Mouse (Mus musculus) kidney, postnatal 36 days (tissue): ENCODE data around the gene Babam2.
A peak's percentile ranks its signal among the peaks of the same experiment; 100 is the strongest.

Experiments used
- DNase-seq, 2 experiments: peaks; one replicate each; pipeline ENCODE4 v3.0.0; 2021 to 2022; ENCODE audit warnings: mixed read lengths in 2 of 2

Babam2 gene

DNA sequence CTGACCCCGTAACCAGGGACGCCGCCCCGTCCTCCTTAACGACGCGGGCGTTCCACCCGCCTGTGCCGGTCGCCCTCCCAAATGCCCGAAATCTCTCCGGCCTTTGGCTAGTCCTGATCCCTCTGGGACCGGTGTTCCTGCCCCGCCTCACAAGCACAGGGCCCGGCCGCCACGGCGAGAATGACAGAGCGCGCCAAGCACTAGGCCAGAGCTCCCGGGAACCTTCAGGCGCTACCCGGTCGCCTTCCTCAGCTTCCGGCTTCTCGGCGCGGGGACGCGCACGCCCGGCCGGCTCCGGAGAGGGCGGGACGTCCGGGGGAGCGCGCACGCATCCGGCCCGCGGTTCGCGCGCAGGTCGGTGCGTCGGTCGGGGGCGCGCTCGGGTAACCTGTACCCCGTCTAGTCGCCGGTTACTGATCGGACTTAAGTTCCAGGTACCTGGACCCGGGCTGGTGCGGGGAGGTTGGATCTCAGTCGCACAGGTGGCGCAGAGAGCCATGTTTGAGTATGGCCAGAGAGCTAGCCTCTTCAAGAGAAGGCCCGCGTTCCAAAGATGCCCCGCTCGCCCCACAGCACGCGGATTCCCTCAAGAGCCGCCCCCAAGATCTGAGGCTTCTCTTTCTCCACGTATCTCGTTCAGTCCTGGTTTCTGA is at the start of gene Babam2:
Babam2 (plus strand) TSS at position 41 of the 653 bp plus-strand sequence.
- peak; percentile 93 to 96 for DNase-seq

DNA sequence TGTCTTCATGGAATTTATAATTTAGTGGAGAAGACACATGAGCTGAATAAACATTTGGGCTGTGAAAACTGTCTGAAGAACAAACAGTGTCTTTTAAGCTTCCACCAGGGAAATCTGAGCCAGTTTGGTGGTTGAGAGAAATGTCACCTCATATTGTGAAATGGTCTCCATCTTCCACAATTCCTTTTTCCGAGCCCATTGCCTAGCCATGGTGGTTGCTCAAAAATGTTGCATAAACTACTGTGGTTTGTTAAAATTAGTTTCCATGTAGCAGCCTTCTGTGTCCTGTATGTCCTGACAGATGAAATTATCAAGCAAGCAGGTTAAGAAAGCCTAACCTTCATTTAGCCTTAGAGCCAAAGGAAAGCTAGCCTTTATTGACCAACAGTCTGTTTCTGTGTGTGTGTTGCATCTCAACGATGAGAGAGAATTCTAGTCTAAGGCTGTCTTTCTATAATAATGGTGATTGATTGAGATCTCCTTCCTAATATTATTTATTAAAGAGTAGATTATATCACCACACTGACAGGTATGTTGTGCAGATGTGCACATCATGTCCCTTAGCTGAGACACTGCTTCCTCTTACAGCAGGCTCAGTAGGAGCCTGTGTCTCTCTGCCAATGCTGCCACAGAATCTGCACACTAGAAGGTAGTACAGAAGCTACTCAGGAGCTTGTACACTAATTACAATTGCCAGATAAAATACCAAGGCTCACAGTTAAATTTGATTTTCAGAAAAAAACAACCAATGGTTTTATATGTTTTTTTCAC is 46.8 kb upstream of the Babam2 start:
- no peak for DNase-seq

DNA sequence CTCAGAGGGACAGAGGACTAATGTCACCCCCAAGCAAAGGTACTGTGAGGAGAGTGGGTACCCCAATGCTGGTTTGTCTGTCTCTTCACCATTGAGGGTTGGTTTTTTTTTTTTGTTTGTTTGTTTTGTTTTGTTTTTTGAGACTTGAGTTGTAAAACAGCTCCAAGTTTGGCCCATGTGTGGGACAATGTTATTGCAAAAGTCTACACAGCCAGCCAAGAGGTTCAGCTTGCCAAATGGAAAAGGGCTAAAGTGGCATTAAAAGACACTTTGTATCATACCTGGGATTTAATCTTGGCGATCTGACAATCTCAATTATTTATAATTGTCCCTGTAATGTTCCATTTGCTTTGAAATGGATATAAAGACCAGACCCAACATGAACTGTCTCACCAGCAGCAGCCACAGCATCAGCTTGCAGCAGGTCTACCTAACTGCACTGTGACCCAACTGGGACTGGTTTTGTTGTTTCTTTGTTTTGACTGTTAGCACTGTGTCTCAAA is 41.7 kb upstream of the Babam2 start:
- DNase-seq: no peak

DNA sequence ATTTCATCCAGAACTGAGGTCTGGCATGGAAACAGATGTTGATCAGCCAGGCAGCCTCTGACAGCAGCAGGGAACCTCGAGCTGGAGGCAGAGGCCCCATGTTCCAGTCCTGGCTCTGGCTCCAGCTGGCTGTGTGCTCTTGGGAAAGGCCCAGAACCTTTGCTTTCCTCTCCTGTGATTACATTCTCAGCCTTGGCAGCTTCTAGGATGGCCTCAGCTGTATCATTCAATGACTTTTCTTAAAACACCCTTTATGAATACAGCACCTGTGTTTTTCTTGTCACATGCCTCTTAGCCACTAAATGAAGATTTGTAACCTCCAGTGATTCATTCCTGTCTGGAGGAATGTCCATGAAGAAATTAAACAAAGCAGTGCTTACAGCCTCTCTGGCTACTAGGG is 31.3 kb upstream of the Babam2 start:
- no peak for DNase-seq

DNA sequence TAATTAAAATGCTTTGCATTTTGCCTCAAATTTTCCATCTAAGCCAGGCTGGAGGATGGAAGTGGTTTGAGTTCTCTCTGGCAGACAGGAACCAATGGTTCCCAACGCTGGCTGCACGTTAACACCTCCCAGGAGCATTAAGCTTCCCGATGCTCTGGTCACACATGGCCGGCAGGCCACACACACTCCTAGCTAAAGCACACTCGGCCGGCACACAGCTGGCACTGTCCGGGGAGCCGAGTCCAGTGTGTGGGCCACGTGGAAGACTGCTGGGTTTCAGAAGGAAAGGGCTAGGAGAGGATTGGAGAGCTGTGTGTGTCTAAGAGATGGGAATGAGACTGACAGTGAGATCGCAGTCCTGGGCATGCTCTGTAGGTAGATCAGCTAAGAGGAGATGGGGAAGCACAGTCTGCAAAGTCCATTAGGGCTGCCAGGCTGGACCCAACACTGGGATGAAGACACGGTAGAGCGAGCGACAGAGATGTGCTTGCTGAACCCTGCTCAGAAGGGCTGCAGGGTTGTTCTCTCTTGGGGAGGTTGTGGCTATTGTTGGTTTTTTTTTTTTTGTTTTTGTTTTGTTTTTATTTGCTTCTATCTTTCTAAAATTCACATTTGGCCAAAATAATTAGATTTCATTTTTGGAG is 29.0 kb upstream of the Babam2 start:
- peak; percentile 2 to 20 for DNase-seq

DNA sequence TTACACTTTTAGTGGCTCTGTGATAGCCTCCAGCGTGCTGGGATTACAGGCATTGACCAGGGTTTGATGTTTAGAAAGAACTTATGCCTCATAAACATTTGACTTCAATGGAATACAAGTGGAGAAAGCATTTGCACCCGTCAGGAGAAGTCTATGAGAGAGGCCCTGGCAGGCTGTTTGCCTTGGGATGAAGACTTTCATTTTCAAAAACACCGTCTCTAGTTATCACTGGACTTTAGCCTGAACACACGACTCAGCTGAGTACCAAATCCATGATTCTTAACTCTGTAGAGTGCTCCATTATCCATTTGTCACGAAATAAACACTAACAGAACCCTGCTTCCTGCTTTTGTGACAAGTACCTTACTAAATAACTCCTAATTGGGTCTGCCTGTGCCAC is 27.5 kb upstream of the Babam2 start:
- DNase-seq: no peak

DNA sequence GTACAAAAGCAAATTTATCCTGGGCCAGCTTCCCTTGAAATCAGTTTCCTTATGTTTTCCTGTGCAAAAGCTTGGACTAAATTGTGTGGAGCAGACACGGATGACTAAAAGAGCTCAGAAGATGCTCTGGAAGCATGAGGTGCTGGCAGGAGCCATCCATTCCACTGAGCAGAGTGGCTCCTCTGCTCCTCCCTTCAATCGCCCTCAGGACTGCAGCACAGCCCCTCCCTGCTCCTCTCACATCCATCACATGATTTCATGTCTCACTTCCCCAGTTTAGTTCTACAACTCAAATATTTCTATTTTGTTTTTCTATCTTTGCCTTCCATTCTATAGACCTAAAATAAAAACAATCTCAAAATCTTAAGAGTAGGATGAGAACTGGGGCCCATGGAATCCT is 26.3 kb upstream of the Babam2 start:
- DNase-seq: no peak

DNA sequence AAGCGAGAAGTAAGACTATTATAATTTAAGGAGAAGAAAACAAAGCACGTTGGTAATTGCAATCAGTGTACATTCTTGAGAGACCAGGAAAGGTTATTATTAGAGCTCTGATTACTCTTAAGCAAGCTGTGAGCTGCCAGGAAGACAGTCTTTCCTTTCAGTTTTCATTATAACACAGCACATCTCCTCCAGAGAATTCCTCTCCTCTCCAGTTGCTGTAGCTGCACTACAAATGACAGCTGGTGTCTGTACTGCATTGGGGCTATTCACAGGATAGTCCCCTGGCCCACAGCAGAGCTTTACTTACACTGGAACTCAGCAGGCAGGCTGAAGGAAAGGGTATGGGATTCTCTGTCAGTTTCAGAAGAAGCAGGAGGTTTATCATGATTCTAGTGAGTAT is 24.1 kb upstream of the Babam2 start:
- no peak for DNase-seq

DNA sequence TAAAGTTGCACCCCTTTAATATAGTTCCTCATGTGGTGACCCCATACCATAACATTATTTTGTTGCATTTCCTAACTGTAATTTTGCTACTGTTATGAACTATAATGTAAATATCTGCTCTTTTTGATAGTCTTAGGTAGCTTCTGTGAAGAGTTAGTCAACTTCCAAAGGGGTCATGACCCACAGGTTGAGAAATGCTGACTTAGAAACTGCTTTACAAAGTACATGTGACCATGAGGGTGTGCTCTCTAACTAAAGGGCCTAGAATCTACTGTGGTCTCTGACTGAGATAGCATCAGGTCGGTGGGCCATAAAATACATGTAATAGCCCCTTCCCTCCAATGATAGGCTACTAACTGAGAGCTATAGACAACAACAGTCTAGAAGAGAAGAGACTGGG is 19.5 kb upstream of the Babam2 start:
- peak in 1 of 2 experiments; percentile 7 for DNase-seq

DNA sequence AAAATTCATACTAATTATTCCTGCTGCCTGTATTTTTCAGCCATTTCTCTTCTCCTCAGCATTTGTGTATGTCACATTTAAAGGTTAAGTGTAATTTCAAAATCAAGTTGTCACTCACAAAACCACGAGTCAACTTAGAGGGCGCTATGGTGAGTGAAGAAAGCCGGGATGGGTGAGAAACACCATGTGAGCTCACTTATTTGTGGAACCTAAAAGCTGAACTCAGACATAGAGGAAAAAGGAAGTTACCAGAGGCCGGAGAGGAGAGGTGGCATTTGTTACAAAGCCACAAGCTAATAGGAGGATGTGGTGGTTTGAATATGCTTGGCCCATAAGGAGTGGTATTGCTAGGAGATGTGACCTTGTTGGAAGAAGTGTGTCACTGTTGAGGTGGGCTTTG is 17.3 kb upstream of the Babam2 start:
- DNase-seq: no peak

DNA sequence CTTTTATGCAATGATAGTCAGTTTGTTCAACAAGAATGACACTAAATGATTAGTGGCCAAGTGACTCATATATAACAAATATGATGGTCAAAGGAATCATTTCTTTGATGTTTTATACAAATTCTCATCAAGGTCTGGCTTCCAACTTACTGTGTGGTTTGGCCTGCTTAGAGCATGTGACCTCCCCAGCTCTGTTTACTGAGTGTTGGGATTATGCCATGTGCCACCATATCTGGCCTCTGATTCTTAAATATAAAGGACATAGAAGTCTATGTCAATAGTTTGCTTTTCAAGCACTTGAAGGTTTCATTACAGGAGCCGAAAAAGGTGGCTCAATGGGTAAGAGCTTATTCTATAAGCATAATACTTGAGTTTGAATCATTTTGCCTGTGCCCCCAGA is 15.2 kb upstream of the Babam2 start:
- DNase-seq: no peak

DNA sequence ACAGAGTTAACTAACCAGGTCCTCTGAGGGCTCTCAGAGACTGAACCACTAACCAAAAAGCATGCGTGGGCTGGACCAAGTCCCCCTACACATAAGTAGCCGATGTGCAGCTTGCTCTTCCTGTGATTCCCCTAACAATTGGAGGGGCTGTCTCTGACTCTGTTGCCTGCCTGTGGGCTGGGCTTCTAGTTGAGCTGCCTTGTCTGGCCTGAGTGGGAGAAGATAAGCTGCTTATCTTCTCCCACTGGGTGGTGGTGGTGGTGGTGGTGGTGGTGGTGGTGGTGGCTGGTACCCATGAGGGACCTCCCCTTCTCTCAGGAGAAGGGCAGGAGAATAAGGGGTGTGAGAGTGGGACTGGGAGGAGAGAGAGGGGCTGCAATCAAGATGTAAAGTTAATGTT is 11.4 kb upstream of the Babam2 start:
- DNase-seq: no peak

DNA sequence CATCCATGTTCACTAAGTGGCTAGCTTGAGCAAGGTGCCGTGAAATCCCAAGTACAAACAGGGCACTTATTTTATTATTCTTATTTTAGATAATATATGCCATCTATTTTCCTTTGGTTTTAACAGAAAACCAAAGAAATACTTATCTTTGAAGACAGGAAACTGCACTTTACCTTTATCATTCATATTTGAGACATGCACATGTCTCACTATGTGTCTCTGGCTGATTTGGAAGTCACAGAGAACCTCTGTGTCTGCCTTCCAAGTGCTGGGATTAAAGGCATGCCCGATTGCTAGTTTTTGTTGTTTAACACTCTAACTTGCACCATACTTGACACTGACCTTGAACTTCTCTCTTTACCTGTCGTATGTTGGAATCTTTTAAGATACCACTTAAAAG is 9.5 kb upstream of the Babam2 start:
- DNase-seq: no peak

DNA sequence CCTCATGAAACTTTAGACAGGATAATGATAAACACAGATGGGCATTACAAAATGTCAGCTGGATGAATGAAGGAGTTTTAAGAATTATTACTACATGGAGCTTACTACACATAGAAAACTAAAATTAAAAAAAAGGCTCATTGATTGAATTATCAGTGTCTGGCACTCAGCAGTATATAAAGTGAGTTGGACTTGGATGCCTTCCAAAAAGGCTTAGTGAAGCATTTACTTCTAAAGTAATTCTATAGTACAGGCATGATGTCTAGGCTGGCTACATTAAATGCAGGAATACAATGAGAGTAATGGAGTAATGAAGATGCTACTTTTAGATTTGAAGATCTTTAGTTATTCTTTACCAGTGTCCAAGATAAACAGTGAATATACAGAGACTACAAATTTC is 4.3 kb upstream of the Babam2 start:
- DNase-seq: no peak

DNA sequence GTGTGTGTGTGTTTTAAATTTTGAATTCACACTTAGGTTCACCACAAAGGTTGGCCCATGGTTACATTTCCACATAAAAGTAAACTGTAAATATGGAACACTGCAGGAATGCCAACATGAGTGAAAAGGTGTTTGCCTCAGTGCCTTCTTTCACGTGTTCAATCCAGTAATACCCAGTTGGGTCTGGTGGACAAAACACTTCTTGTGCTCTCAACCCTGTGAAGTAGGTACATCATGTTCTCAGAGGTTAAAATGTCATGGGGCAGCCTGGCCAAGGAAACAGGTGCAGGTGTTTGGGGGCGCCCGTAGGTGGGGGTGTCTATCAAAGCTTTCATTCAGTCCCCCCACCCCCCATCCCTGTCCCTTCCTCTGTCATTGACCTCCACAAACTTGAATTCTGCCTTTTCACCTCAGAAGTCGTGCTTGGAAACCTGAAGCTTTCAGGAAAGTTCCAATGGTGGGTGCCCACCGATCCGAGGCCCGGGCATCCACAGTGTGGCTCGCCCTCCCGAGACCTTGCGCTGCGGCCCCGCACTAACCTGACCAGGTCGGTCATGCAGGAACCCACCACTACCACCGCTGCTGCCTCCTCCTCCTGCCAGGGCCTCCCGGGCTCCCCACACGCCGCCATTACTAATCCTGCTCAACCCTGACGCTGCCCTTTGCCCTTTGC is 377 bp upstream of the Babam2 start, which contains the start of gene Rbks:
Rbks (minus strand) TSS at position 657 of the 673 bp plus-strand sequence.
- DNase-seq: peak; percentile 22 to 30

DNA sequence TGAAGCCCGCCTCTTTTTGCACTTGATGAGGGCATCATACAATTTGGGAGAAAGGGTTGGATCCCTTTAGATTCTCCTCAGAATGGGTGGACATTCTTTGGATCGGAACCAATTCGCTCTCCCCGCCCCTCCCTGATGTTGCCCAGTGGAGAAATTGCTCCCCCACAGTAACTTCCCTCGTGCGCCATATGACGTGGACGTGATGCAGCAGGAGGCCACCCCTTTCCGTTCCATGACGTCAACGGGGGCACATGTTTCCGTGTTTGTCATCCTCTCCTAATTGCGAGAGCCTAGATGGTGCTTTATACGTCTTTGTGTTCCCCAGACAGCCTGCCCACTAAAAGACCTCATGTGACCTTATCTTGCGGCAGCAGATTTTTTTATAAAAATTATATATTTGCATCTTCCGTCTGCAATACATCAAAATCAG is 828 bp downstream of the Babam2 start:
- DNase-seq: peak; percentile 88 to 91

DNA sequence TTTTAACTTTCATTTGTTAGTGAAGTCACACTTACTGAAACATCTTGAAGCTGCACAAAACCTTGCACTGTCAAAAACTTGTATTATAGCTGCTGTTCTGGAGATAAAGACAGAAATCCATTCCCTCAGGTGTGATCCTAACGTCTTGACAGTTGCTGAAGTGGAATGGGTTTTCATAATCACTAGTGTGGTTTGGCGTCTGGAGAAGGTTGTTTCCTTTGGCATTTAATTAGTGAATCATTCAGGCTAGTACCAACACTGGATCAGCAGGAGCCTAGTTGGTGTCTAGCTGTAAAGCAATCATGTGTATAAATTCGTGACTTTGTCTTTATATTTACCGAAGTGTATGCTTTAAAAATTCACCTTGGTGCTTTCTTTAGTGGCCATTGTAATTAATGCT is 1.4 kb downstream of the Babam2 start:
- no peak for DNase-seq

DNA sequence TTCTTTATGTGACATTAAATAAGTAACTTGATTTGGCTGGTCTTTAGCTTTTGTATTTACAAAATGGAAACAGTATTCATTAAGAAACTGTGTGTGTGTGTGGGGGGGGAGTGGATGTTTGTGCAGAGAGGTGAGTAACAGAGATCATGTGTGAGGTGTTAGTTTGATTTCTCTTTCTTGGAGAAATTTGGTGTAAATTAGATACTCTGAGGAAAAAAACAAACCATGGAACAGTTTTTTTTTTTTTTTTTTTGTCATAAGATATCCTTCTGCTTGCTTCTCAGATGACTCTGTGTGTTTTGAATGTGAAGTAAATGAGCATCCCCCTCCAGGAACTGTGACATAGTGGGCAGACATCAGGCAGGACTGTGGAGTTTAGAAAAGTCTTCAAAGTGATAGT is 1.9 kb downstream of the Babam2 start:
- no peak for DNase-seq

DNA sequence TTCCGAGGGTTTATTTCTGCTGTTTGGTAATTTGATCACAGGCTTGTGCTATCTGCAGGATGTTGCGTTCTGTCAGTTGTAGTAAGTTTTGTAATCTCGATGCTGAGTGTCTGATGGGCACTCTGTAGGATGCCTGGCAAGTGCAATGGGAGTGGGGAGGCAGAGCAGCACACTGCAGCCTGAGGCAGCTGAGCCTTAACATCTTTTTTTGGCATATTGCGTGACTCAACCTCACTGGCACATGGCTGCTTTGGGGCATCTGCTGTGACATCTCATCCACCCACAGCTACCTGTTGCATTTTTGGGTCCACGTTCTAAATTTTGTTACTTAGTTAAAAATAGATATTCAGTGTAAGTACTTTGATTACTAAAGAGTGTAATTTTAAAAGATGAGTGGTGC is 7.5 kb downstream of the Babam2 start:
- DNase-seq: no peak

DNA sequence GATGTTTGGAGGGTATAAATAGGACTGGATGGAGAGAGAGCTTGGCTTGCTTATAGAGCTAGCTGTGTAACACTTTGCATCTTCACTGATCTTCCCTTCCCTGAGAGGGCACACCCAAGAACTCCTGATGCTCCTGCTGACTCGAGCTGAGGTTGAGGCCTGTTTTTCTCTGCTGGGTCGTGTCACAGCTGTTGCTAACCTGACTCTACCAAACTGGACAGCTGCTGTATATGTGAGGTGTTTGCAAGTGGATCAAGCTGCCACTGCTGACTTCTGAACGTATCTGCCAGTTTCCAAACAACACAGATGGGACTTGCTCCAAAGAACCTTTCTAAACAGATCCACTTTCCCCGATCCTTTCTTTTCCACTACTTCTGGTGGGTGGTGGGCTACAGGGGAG is 9.3 kb downstream of the Babam2 start:
- DNase-seq: no peak

DNA sequence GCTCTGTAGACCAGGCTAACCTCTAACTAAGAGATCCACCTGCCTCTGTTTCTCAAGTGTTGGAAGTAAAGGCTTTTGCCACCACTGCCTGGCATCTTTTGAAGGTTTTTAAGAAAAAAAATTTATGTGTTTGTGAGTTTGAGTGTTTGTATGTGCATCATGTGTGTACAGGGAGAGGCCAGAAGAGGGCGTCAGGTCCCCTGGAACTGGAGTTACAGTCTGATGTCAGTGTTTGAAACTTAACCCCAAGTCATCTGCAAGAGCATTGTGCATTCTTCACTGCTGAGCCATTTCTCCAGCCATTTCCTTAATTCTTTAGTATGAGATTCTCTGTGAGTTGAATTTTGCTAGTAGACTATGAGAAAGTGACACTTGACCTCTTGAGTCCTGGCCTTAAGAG is 11.9 kb downstream of the Babam2 start:
- DNase-seq: peak in 1 of 2 experiments; percentile 42

DNA sequence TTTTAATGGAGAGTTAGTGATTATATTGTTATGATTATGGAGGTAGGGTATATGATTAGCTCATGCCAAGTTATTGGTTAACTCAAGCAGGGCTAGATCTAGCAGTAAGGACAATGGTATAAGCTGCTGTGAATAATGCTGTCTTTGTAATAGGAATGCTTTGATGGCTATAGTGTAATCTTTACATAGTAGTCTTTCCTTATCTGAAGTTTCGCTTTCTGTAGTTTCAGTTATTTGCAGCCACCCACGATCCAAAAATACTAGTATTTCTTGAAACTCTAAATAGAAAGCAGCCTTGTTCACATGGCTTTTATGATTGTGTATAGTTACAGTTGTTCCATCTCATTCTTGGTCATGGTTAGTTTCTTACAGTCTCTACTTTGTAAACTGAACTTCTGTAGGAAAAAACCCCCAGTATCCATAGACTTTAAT is 15.8 kb downstream of the Babam2 start:
- no peak for DNase-seq

DNA sequence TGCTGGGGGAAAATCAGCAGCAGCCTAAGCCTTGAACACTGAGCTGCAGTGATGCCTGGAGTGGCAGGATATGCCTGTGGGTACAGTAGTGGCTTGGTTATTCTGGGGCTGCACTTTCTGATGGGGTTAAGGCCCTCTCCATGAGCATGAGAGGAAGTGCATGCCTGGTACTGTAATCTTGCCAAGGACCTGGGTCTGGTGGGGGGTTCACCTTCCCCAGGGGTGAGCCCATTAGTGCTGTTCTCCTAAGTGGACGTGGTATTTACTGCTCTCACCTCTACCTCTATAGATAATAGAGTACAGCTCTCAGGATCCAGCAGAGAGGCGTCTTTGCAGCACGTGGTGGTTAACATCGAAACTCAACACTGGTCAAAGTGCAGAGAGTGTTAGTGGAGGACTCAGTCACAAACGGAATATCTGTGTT is 16.4 kb downstream of the Babam2 start:
- DNase-seq: peak in 1 of 2 experiments; percentile 10
